Mouse (Mus musculus) liver, adult (tissue): Measurements from ENCODE around the gene Rnase2b.

Experiments used
- GATA4 ChIP-seq: IDR thresholded peaks from 2 replicates; pipeline ENCODE4 v1.6.1; 2014; ENCODE audit warnings: mild to moderate bottlenecking, low read length; ENCODE audit not compliant: insufficient replicate concordance

Gene Rnase2b

GRCm38 (mm10) chr14:51144451-51144850 is 17.6 kb upstream of the Rnase2b start:
- no peak for TF ChIP-seq GATA4

- no peak for TF ChIP-seq GATA4
These were observed 16.5 kb upstream of the Rnase2b start for GRCm38 (mm10) chr14:51145521-51145920.

- no peak for TF ChIP-seq GATA4
These were observed 15.4 kb upstream of the Rnase2b start, which contains the start of gene Rnase1 for GRCm38 (mm10) chr14:51146685-51147084. Gene Rnase1, minus strand, starts transcription at chr14:51146785.

- no peak for TF ChIP-seq GATA4
These were observed 14.1 kb upstream of the Rnase2b start for GRCm38 (mm10) chr14:51148006-51148405.

GRCm38 (mm10) chr14:51149164-51149563 is 12.9 kb upstream of the Rnase2b start:
- TF ChIP-seq GATA4 = no peak

GRCm38 (mm10) chr14:51150206-51150831 is 11.7 kb upstream of the Rnase2b start:
- TF ChIP-seq GATA4 = no peak

- no peak for TF ChIP-seq GATA4
These were observed 9.7 kb upstream of the Rnase2b start for GRCm38 (mm10) chr14:51152249-51152870.

GRCm38 (mm10) chr14:51156056-51156735 is 5.9 kb upstream of the Rnase2b start:
- TF ChIP-seq GATA4 = no peak

- TF ChIP-seq GATA4 = no peak
These were observed 5.4 kb upstream of the Rnase2b start for GRCm38 (mm10) chr14:51156736-51157068.

- no peak for TF ChIP-seq GATA4
These were observed 5.0 kb upstream of the Rnase2b start for GRCm38 (mm10) chr14:51157072-51157471.

GRCm38 (mm10) chr14:51165435-51165834 is 3.4 kb downstream of the Rnase2b start:
- no peak for TF ChIP-seq GATA4

- no peak for TF ChIP-seq GATA4
These were observed 4.0 kb downstream of the Rnase2b start for GRCm38 (mm10) chr14:51166068-51166467.

- no peak for TF ChIP-seq GATA4
These were observed 11.8 kb downstream of the Rnase2b start for GRCm38 (mm10) chr14:51173843-51174242.

- TF ChIP-seq GATA4 = no peak
These were observed 33.6 kb downstream of the Rnase2b start for GRCm38 (mm10) chr14:51195681-51196080.

- TF ChIP-seq GATA4 = no peak
These were observed 37.3 kb downstream of the Rnase2b start, which contains the start of gene Ang2 for GRCm38 (mm10) chr14:51199098-51200023. Gene Ang2, minus strand, starts transcription at chr14:51199148.
